ENCODE assay signal across 15 mouse cellular contexts in genomic region chr9:113044556-113045178, GRCm38 (mm10).
DNase-seq lines count a peak whose midpoint lies in the region; ATAC-seq and TF ChIP-seq lines count a peak whose summit lies in the region.
"Had no signal": no experiment of that assay in that cellular context is flagged by ENCODE, and none has a peak within 500 bp of the region (broad histone marks: within the 10 kb centered on the region; RNA-seq: fewer than 3 reads in every experiment).

No protein-coding gene starts in this region.

- no peak overlapping the region for H3ac ChIP-seq in myocyte (ENCODE audit: control insufficient read depth, insufficient read length)

- no peak for DNase-seq in frontal cortex, postnatal 10 days (ENCODE audit: low spot score in 2 of 2)
- DNase-seq in right cerebral cortex, postnatal 25 days, result peak; percentile 23
- no peak for DNase-seq in right cerebral cortex, postnatal 36 days (ENCODE audit: low spot score in 2 of 2)
- peak; percentile 40 for DNase-seq in layer of hippocampus, adult 9-10 months (ENCODE audit: low spot score)
- DNase-seq in spleen, postnatal 36 days (ENCODE audit: low spot score in 2 of 2), result no peak
- DNase-seq: heart, adult 11 months; lung, postnatal 36 days; midbrain, embryonic 14.5 days had no signal

- H3K4me3 ChIP-seq in myocyte, result no peak overlapping the region
- H3K4me3 ChIP-seq: embryonic facial prominence, embryonic 10.5 days; forebrain, embryonic 10.5 days; kidney, embryonic 15.5 days; neural tube, embryonic 12.5 days had no signal

- peak; percentile 77; the same call in 1 of the 2 replicates for ATAC-seq in frontal cortex, adult (ENCODE audit: low TSS enrichment)
- ATAC-seq in monocyte, adult 5-6 weeks (replicated peaks; ENCODE audit: insufficient number of reproducible peaks, low FRiP score, low TSS enrichment, poor library complexity, severe bottlenecking), result no peak

- no peak overlapping the region for H3K4me2 ChIP-seq in myocyte (ENCODE audit: low read depth)
- H3K4me2 ChIP-seq: kidney, embryonic 15.5 days; neural tube, embryonic 12.5 days had no signal

- TF ChIP-seq POLR2A in myocyte (IDR thresholded peaks at IDR 0.05; ENCODE audit: insufficient read length, low read depth), result no peak

- H3K27me3 ChIP-seq in myocyte (ENCODE audit: control insufficient read depth, insufficient read depth, insufficient read length), result no peaks in the 10 kb centered on the region
- H3K27me3 ChIP-seq: kidney, embryonic 15.5 days; neural tube, embryonic 12.5 days had no signal

- no peaks in the 10 kb centered on the region for H3K79me2 ChIP-seq in myocyte (ENCODE audit: control insufficient read depth, insufficient read depth)

- no peaks in the 10 kb centered on the region for H3K36me3 ChIP-seq in myocyte (ENCODE audit: control insufficient read depth, insufficient read depth)
- H3K36me3 ChIP-seq: embryonic facial prominence, embryonic 10.5 days; forebrain, embryonic 10.5 days; kidney, embryonic 15.5 days; neural tube, embryonic 12.5 days had no signal

TF ChIP-seq in myocyte, 11 proteins besides CTCF, POLR2A, EP300 and RAD21:
- TF ChIP-seq USF1 (IDR thresholded peaks at IDR 0.05; ENCODE audit: low read depth) (peak; percentile 34), REST (IDR thresholded peaks at IDR 0.05; ENCODE audit: insufficient read depth, insufficient read length) (no peak), MAX (IDR thresholded peaks at IDR 0.05; ENCODE audit: low read depth) (no peak)

Comparison
In these comparisons a context has a peak if more than half of its experiments do, and no peak if none do; other contexts are left out.
1. DNase-seq: peak in right cerebral cortex, postnatal 25 days (single experiment) and layer of hippocampus, adult 9-10 months (single experiment); none in frontal cortex, postnatal 10 days (0 of 2), right cerebral cortex, postnatal 36 days (0 of 2) and spleen, postnatal 36 days (0 of 2).